Mouse (Mus musculus) erythroid progenitor cell, adult 5-6 weeks (primary cell): ENCODE results near the gene Trpm5. TPM values are rescaled to one million over a fixed set of nuclear protein-coding genes. Genes with fewer than 3 reads are reported as not detected.
A peak's percentile ranks its signal among the peaks of the same experiment; 100 is the strongest.

Experiments
- ATAC-seq: replicated peaks from 2 replicates; pipeline ENCODE4 v1.8.0; 2016; ENCODE audit warnings: moderate number of reproducible peaks, mild to moderate bottlenecking, moderate TSS enrichment, inconsistent platforms; ENCODE audit not compliant: poor library complexity, low FRiP score, severe bottlenecking
- total RNA-seq, 2 experiments: library from RNA; stranded (forward) in 1 of 2; stranded (reverse) in 1 of 2; fragments of 150-400 nt in 1 of 2; fragments of 186-747, 209-891 nt in 1 of 2; gene quantifications; 2 replicates each; pipeline versions ENCODE4 v1.2.3 to v1.2.4; 2015 to 2017; ENCODE audit warnings: low replicate concordance in 2 of 2

The Trpm5 gene
- total RNA-seq, 2 experiments from 2014 or later = not detected

DNA sequence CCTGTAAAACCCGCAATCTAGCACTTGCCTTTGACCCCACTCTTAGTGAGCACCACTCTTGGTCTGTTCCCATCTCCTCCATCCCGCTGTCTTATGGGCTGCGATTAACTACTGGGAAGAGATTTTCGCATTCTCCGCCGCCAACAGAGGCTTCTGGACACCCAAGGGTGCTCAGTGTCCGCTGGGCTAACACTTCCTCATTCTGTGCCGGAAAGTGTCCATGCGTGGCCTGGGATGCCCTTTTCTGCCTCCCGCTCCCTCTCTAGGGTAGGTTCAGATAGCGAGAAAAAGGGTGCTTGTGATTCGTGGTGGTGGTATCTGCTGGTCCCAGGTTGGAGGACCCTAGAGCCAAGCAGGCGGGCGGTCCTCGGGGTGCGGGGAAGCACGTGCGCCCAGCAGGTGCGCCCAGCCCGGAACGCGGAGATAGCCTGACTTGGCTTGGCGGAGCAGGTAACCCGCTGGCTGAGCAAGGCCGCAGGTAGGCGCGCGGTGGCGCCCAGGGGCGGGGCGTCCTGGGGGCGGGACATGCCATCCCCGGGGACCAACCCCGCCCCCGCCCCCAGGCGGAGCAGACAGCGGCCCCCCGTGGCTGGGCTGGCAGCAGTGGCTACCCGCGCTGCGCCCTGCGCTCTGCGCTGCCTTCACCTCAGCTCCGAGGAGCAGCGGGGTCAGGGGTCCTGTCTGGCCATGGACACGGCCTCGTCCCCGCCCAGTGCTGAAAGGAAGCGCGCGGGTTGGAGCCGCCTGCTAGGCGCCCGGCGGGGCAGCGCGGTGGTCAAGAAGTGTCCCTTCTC is 12.4 kb upstream of the Trpm5 start:
- no peak for ATAC-seq

DNA sequence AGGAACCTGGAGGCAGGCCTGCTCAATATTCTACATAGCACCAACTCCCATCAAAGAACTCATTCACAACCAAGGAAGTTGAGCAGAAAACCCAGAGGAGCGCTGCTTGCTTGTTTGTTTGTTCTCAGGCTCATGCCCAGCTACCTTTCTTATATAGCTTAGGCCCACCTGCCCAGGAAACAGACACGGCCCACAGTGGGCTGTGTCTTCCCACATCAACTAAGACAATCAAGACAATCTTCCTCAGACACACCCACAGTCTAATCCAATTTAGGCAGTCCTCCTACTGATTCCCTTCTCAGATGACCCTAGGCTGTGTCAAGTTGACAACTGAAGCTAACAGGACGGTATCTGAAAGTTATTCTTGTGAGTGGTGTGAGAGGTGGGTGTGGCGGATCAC is 11.6 kb upstream of the Trpm5 start, which contains the start of gene Kcnq1:
Gene Kcnq1, plus strand, starts transcription at position 301 of the 400 bp plus-strand sequence.
- ATAC-seq = no peak

DNA sequence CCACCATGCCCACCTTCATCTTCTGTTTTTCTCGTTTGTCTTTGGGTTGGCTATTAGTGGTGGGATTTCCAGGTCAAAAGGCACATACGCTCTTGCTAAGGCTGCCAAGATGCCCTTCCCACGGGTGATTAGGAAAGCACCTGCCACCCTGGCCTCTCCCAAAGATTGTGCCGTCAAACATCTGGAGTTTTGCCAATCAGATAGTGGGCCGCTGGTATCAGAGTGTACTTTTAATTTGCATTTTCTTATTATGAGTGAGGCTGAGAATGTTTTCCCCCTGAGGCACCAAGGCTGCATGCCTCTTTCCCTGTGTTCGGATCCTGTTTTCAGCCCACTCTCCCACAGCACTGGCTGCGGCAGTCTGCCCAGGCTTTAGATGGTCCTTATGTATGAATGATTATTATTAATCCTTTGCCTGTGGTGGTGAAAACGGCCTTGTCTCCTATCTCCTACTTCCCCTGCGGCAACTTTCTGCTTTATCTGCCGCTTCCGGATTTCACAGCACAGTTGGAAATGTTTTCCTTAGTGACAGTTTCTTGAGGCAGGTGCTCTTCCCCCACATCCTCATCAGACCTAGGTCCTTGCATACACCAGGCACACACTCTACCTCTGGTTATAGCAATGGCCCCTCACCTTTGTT is 10.9 kb upstream of the Trpm5 start:
- ATAC-seq = no peak

DNA sequence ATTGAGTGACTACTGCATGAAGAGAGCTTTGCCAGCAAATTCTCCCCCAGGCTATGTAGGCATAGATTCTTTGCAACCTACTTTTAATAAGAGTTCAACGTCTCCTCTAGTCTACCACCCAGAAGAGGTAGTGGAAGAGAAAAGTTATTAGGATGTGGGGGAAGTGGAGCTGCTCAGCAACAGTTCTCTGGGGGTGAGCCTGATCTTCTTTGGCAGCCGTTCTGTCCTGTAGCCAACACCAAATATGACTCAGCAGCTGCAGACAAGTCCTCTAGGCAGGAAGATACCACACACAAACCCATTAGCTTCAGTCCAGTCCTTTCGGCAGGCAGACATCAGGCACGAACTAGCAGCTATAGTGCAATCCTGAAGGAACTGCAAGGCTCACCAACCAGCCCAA is 6.3 kb upstream of the Trpm5 start:
- ATAC-seq = no peak

DNA sequence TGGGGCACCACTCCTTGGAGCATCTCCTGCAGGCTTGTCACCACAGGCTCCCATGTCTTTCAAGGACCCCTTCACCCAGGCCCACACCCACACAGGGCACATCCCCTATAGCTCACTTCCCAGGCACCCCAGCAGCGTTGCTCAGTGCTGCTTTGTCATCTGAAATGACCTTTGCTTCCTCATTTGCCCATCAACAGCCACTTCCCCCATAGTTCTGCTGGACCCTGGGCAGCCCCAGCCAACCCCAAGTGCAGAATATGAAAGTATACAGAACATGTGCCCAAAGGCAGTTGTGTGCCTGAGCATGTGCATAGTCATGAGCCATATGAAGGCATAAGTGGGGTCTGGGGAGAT is 1.1 kb upstream of the Trpm5 start:
- ATAC-seq = no peak

DNA sequence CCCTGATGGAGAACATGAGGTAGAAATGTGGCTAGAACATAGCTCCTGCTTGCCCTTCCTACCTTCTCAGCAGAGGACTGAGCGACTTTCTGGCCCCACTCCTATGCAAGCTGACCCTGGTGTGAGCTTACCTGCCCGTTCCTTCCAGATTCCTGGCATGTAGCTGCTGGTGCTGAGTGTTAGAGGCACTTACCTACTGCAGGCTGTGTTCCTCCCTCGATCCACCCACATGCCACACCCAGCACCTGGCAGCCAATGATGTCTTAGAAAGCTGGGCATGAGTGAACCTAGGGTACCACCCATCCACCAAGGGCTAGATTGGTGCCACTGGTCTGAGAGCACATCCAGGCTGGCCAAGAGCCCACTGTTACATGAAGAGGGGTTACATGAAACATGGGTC is 595 bp downstream of the Trpm5 start:
- ATAC-seq = no peak

DNA sequence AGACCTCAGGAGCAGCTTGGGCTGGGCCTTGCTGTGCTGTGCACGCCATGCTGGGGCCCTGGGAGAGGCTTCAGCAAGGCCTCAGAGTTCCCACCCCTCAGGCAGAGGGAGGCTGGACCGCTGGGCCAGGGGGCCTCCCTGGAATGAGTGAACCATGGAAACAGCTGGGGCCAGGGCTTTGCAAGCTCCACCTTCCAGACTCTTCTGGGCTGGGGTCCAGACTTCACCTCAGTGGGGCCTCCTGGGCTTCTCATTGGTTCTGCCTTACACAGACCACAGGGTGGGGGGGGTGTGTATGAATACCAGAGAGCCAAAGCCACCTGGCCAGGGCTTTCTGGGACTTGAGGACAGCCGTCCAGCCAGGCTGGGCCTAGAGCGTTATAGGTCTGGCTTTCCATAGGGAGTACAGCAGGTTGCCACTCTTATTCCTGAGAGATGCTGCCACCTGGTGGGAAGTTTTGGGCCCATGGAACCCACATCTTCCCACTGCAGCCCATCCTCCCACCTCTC is 7.3 kb downstream of the Trpm5 start:
- ATAC-seq = no peak

DNA sequence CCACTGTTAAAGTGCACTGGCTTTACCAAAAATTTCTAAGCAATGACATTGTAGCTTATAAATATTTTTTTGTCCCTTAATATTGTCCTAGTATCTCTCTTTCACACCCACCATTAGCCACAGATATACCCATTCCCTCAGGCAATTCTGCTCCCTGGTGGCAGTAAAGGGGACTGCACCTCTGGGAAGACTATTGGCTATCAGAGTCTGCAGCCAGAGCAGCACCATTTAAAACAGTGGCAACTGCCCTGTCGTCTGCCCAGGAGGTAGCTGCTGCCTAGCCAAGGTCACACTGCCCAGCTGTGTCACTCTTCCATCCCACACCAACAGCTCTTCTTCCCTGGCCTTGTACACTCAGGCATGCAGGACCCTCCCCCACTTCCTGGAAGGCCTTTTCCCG is 8.1 kb downstream of the Trpm5 start:
- ATAC-seq = peak; percentile 69

DNA sequence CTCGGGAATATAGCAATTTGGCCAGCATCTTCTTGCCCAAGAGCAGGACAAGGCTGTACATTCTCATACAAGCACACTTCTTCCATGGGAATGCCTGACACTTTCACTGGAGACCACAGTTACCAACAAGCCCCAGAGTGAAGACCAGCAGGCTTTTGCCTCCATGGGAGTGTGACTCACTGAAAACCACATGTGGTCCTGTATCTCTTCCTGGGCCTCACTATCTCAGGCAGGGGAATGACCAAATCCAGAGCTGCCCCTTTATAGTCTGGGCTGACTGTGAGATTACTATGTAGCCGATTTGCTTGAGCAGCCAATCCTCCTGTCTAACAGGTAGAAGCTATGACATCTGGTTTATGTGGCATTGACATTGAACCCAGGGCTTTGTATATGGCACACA is 10.7 kb downstream of the Trpm5 start:
- ATAC-seq = no peak

DNA sequence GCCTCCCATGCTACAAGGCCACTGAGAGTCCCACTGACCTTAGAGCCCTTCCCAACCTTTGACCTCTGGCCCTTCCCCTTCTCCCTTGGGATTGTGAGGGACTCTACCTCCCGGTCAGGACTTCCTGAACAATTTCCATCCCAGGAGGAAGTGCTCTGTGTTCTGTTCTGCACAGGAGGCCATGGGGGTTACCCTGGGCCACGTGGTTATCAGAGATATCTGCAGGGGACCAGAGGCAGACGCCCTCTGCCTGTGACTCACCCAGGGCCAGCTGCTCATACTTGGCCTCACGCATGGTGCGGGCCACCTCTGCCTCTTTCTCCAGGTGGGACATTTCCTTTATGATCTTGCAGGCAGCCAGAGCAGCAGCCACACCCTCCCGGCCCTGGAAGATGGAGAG is 12.4 kb downstream of the Trpm5 start:
- no peak for ATAC-seq

DNA sequence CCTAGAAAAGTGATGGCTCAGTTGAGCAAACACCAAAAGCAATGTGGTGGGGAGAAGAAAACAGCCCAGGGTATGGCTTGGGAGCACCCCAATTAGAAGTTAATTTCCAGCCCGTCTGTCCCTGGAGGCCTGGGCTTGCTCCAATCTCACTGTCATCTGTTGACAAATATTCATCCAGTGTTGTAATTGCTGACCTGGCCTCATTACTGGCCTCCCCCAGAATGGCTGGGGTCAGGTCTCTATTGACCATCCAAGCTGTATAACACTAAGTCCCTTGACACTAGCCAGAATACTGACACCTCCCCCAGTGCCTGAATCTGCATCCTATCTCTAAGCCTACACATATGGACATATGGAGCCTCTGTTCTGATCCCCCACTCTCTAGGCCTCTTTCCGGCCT is 17.1 kb downstream of the Trpm5 start:
- no peak for ATAC-seq

DNA sequence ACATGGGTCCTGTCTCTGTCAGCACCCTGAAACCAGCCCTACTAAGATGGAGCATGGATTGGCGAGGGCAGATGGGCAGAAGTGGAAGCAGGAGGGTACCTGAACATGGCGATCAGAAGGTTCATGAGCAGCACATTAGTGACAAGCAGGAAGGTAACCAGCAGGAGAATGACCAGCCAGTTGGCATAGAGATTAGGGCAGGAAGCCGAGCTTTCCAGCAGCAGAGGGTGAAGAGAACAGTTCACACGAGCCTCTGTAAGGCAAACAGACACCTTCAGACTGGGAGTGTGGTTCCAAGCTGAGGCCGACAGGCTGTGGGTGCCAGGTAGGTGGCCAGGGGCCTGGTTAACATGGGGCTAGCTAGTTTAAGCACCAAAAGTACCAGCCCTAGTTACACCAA is 19.0 kb downstream of the Trpm5 start:
- no peak for ATAC-seq

DNA sequence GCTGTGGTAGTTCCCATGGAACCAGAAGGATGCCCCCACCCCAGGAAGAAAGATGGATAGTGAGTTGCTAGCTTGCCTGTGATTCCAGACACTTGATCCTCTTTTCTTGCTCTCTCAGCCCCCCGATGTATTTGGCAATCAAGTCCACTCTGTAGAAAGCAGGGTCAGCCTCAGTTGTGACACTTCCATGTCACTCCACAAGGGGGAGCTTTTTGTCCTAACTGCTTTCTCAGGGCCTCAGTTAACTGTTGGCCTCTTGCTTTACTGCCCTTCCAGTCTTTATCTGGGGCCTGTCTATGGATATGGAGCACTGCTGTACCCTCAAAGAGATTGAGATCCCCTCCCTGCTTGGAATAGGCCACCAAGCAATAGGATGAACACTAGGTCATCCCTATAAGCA is 21.4 kb downstream of the Trpm5 start:
- no peak for ATAC-seq

DNA sequence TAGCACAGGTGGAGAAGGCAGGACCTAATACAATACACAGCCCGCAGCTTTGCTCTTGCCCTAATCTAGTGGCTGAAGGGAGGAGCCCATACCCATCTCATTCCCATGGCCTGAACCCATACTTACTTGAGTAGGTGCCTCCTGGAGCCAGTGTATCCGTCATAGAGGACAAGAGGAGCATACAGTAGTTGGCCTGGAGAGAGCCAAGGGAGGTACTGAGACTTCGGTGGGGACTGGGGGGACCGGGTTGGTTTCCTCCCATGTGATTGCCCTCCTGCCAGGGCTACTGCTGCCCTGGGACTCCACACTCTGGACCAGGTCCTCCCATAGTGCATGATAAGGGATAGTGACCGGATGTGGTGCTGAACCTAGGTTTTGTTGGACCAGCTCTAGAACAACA is 21.8 kb downstream of the Trpm5 start:
- no peak for ATAC-seq

DNA sequence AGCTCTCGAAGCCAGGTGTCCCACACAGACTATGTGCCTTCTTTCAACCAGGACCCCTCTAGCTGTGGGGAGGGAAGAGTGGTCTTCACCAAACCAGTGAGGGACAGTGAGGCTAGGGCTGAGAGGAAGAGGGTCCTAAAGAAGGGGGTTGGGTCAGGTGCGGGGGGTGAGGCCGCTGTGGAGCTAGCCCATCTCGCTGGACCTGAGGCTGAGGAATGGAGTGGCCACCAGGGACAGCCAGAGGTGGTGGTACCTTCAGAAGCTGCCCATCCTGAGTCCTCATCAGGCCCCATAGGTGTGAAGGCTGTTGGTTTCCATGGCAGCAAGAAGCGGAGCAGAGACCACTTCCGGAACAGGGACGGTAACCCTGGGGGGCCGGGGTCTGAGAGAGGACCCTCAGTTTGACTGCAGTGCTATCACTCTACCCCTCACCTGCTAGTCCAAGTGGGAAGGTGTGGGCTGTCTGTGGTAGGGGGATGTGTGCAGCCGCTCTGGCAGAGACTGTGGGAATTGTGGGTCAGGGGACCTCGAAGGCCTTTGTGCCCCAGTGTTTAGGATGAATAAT is 23.9 kb downstream of the Trpm5 start:
- no peak for ATAC-seq

DNA sequence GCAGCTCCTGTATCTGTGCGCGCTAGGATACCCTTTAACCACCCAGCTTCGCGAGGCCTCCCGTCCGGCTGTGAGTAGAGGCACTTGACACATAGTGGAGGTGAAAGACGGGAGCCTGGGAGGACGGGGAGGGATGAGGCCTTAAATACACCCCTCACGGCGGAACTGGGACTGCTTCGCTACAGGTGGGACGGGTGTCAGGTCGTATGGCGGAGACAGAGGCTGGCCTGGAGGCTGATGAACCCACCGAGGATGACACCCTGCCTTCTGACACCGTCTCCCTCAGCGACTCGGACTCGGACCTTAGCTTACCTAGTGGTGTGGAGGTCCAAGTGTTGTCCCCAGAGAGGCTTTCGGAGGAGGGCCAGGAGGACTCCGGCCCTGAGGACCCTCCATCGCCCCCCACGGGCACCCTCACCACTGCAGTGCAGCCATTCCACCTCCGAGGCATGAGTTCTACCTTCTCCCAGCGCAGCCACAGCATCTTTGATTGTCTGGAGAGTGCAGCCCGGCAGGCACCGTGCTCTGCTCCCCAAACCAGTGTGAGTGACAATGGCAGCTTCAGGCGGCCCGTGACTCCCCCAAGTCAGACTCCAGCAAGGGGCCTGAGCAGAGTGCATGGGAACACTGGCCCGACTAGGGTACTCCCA is 24.6 kb downstream of the Trpm5 start:
- peak; percentile 22 for ATAC-seq

DNA sequence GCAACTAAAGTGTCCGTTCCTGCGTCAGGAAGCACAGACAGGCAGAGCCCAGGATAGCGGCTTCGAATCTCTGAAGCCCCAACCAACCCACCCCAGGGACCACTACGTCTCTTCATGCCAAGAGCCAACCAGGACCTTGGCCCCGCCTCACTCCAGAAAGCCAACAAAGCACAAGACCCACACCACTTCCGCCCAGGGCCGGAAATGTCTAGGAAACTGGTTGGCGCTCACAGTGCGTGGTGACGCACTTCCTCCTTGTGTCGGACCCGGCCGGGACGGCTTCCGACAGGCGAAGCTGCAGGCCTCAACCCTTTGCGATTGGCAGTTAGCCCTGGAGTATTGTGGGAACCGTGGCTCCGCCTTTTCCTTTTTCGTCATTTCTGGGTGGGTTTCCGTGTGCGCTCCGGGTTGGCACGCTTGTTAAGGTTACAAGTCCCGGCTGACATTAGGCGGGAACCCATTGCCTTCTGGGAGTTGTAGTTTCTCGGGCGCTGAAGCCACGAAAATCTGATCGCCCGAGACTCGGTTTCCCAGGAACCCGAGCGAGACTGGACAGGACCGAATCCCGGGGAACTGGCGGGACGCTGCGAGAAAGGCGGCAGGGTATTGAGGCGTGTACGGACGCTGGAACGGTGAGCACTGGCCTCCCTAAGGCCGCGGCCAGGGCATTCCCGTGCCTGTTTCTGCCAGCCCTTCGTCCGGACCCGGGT is 25.4 kb downstream of the Trpm5 start, which contains the start of gene Tssc4:
Gene Tssc4, plus strand, starts transcription at position 368 of the 710 bp plus-strand sequence.
- peak; percentile 87 for ATAC-seq

DNA sequence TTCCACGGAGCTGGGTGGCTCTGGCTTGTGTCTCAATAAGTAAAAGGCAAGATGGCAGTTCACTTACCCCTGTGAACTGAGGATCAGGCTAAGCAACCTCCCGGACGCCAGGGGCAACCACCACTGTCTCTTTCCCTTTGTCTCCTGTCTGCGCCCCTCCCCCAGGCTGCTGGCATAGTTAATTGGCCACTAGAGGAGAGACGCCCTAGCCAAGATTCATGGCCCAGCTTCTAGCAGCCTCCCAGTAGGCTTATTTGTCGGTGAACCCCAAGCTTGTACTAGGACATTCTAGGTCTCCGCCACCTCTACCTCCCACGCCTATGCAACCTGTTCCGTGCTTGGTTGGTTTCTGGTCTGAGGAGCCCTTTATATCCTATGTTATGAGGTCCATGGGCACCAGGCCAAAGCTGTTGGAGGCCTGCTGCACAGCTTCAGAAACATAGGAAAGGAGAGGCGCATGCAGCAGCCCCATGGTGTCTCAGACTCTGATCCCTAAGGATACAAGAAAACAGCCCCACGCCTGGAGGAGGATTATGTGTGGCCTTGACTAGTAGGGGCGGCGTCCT is 26.0 kb downstream of the Trpm5 start:
- ATAC-seq = no peak

DNA sequence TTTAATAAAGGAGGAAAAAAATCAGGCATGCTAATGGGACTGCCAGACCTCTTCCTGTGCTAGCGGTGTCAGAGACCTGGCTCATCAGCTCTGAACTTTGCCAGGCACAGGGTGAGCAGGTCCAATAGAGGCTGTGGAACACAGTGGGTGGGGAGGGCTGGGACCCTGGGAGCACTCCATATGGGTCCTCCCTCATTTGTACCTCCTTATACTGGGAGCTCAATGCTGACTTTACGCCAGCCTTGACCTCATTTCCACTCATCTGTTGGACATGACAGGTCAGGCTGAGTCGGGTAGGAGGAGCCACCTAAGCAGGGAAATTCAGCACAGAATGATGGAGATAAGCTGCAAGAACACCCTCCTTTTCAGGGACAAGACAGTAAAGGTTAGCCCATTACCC is 26.5 kb downstream of the Trpm5 start:
- no peak for ATAC-seq

DNA sequence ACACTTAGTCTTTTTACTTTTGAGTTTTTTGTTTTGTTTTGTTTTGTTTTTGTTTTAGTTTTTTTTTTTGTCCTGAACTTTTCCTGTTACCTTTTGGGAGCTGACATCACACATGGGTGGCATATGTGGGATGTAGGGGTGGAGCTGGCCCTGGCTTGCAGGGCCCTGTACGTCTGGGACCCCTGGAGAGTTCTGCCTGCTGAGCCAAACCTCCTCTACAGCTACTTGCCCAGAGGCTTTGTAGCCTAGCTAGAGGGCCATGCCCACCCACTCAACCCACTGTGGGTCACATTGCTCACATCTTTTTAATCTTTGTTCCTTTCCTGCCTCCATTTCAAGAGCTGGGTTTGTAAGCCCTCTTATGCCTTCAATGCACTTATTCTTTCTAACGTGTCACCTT is 27.0 kb downstream of the Trpm5 start:
- ATAC-seq = no peak
